Mouse (Mus musculus): Measurements from ENCODE around the gene Ngf. TPM values are rescaled to one million over a fixed set of nuclear protein-coding genes. Genes with fewer than 3 reads are reported as not detected.
A peak's percentile ranks its signal among the peaks of the same experiment; 100 is the strongest.

The Ngf gene
- under 1 TPM; 0.74 to 0.89 TPM for total RNA-seq (2021)
- long read RNA-seq, experiment 1, partial matches to known transcripts: 1 of 1 reads
- long read RNA-seq, experiment 1, other reads (novel, unspliced or antisense): 0 of 1 reads
- long read RNA-seq, experiment 2: 0 reads

GRCm38 (mm10) chr3:102469713-102470448 lies at the start of gene Ngf:
Gene Ngf, plus strand, starts transcription at chr3:102469919.
- TF ChIP-seq CTCF (IDR thresholded peaks at IDR 0.05): no peak
- Histone ChIP-seq H3K4me3 (peak within 1 kb of the TSS; percentile 66), H3K27ac (peak within 1 kb of the TSS; percentile 73)
- intact Hi-C loops (cut with DNase I): loop anchor here (5.0 to 10.0 kb wide), 2 partner anchors 135 to 222 kb away; no protein-coding TSS in a partner anchor
- DNase-seq: peak; percentile 48

DNA sequence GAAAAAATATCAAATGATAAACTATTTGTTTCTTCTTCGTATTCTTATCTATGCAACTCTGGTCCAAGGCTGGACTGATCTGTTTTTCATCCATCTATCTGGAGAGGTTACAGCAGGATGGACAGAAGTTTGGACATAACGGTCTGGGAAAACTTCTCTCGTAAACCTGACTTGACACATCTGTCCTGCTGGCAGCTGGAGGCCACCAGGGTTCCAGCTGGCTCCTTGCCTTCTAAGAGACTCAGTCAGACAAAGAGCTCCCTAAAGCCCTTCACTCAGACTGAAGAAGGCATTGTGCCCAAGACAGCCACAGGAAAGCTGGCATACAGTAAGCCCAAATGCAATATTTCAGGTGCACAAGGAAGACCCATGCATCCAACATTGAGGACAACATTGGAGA lies 24.2 kb upstream of the Ngf start:
- peak; percentile 69 for DNase-seq
- no peak for TF ChIP-seq CTCF (IDR thresholded peaks at IDR 0.05)
- Histone ChIP-seq H3K4me3 (no peak overlapping the region), H3K27ac (peak overlapping the region; percentile 38)
- intact Hi-C loops (cut with DNase I): no loop called here

DNA sequence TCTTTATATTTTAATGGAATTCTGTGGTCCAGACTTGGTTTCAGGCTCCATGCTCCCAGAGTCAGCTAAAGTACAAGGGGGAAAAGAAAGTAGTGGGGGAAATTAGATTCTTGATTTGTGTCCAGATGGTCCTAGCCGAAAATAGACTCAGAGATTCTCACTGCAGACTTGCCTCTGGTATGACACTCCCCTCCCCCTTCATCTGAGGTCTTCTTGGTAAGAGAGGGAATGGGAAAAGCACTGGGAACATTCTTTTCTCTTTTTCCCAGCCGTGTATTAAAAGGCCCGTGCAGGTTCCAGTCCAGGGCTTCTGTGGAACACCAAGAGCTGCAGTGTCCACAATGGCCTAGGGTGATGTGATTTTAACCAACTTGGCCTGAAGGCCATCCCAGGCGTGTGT lies 23.0 kb upstream of the Ngf start:
- DNase-seq: no peak
- intact Hi-C loops (cut with DNase I): no loop called here
- Histone ChIP-seq H3K4me3 (no peak overlapping the region), H3K27ac (peak overlapping the region; percentile 63)
- TF ChIP-seq CTCF (IDR thresholded peaks at IDR 0.05): no peak

DNA sequence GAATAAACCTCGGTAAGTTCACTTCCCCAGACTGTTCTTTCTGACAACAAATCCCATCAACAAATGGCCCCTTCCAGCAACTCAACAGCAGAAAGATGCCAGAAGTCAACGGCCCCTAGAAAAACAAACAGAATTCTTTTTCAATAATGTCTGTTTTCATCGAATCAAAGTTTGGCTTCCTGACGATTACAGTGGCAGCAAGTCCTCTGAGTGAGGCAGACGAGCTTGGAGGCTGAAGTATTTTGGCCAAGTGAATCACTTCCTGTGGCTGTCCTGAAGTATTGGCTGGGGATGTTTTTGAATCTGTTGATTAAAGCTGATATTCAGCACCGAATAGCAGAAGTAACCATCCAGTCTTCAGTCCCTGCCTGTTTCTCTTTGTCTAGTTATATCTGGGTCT lies 15.2 kb upstream of the Ngf start:
- intact Hi-C loops (cut with DNase I): no loop called here
- DNase-seq: no peak

GRCm38 (mm10) chr3:102460528-102460927 lies 9.2 kb upstream of the Ngf start:
- no peak for DNase-seq
- no peak overlapping the region for H3K4me3 ChIP-seq
- H3K27ac ChIP-seq: peak overlapping the region; percentile 35; the same call in 1 of the 2 replicates
- no peak for TF ChIP-seq CTCF (IDR thresholded peaks at IDR 0.05)
- intact Hi-C loops (cut with DNase I): loop anchor here (10.0 kb wide), 1 partner anchor 126 kb away; no protein-coding TSS in a partner anchor

More for the DNA sequence above, 15.2 kb upstream of the Ngf start:
- TF ChIP-seq CTCF (IDR thresholded peaks at IDR 0.05): no peak
- Histone ChIP-seq H3K4me3 (no peak overlapping the region), H3K27ac (no peak overlapping the region)

DNA sequence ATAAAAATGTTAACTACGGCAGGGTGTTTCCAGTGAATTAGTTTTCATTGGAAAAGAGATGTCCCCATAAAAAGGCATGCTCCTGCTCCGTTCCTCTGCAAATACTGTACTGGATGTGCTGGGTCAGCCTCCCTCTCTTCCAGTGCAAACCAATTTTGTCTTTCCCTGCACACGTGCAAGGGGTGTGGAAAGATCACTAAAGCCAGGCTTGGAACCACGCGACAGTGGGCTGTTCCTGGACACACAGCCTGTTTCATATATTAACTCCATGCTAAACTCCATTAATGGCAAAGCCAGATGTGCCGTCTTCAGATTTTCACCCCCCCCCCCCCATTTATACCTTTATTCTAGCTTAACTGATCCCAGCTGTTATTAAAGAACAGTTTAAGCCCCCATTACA lies 8.7 kb upstream of the Ngf start:
- intact Hi-C loops (cut with DNase I): loop anchor here (10.0 kb wide), 1 partner anchor 126 kb away; no protein-coding TSS in a partner anchor

DNA sequence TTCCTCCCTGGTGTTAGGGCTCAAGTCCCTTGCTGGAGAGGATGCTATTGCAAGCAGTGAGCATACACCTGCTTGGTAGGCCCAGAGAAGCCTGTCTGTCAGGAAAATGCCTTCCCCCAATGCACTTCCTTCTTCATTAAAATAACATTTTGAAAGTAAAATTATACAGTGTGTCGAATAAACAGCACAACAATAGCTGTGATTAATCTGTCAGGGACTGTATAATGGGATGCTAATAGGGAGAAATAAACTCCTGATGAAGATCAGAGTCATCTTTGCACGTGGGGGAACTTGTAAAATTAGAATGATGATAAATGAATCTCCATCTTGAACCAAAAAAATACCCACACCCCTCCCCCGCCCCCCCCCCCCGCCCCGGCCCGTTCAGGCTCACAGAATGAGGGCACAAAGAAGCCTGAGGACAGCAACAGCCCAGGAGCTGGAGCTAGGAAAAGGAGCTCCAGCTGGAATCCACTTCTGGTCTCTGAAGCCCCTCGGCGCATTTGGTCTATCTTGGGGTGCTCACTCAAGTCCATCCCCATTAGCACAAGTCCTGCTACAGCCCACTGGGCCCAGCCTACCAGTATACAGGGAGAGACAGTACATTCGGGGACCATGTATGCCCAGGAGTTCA lies 6.9 kb upstream of the Ngf start:
- Histone ChIP-seq H3K4me3 (no peak overlapping the region), H3K27ac (no peak overlapping the region)
- no peak for TF ChIP-seq CTCF (IDR thresholded peaks at IDR 0.05)
- intact Hi-C loops (cut with DNase I): loop anchor here (10.0 kb wide), 1 partner anchor 128 kb away; no protein-coding TSS in a partner anchor
- no peak for DNase-seq

More for the DNA sequence above, 8.7 kb upstream of the Ngf start:
- Histone ChIP-seq H3K4me3 (no peak overlapping the region), H3K27ac (peak overlapping the region; percentile 35; the same call in 1 of the 2 replicates)
- DNase-seq: no peak
- no peak for TF ChIP-seq CTCF (IDR thresholded peaks at IDR 0.05)

DNA sequence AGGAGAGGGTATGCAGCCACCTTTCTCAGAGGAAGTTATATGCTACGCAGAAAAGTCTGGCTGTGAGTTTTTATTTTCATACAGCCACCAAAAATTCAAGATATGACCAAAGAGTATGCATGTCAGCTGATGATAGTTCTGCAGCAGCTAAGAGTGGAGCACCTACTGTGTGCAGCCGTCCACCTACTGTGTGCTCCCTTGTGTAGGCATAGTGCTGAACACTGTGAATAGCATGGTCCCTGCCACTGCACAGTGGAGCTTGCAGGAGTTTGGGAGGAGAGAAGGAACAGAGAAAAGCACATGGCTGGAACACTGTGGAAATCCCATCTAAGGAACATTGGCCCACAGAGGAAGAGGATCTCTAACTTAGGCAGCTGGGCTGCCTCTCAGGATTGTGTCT lies 6.4 kb upstream of the Ngf start:
- no peak overlapping the region for H3K27ac ChIP-seq
- DNase-seq: no peak
- intact Hi-C loops (cut with DNase I): loop anchor here (10.0 kb wide), 1 partner anchor 129 kb away; no protein-coding TSS in a partner anchor
- TF ChIP-seq CTCF (IDR thresholded peaks at IDR 0.05): no peak
- H3K4me3 ChIP-seq: no peak overlapping the region

DNA sequence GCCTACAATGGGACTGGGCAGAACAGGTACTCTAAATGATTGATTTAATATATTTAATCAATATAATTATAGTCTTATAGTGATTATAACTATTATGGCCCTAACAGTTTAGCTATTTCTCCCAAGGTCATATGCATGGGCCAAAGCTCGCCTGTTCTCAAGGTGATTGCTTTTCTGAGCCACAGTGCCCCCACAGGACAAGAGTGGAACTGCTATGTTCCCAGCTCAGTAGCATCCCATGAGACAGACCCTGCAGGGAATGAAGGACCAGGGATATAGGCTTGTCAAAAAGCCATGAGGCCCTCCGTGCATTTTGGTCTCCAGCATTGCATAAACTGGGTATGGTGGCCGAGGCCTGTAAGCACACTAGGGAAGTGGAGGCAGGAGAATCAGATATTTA lies 3.1 kb upstream of the Ngf start:
- no peak overlapping the region for H3K27ac ChIP-seq
- no peak overlapping the region for H3K4me3 ChIP-seq
- DNase-seq: peak; percentile 61
- intact Hi-C loops (cut with DNase I): loop anchor here (10.0 kb wide), 1 partner anchor 132 kb away; no protein-coding TSS in a partner anchor
- TF ChIP-seq CTCF (IDR thresholded peaks at IDR 0.05): peak; percentile 80

- intact Hi-C loops (cut with DNase I): loop anchor here (10.0 kb wide), 1 partner anchor 132 kb away; no protein-coding TSS in a partner anchor
- Histone ChIP-seq H3K4me3 (no peak overlapping the region), H3K27ac (no peak overlapping the region)
- no peak for TF ChIP-seq CTCF (IDR thresholded peaks at IDR 0.05)
- DNase-seq: no peak
These were observed 2.6 kb upstream of the Ngf start for GRCm38 (mm10) chr3:102467121-102467520.

DNA sequence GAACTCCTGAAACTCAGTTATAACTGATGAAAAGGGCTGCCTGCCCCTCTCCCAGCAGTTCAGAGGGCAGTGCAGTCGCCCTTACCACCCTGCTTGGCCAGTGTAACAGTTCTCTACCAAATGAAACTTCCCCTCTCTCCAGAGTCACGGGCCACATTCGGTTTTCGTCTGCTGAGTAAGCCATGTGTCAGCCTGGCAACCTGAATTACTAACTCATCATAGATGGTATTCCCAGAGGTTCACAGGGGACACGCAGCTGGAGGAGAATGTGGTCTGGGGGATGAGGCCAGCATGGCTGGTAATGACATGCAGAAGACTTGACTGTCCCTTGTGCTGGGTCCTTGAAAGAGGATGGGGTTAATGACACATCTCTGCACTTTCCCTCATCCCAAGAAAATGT lies 1.5 kb downstream of the Ngf start:
- intact Hi-C loops (cut with DNase I): loop anchor here (5.0 kb wide), 1 partner anchor 221 kb away; no protein-coding TSS in a partner anchor
- no peak for DNase-seq
- Histone ChIP-seq H3K4me3 (peak overlapping the region; percentile 66), H3K27ac (peak overlapping the region; percentile 73)
- TF ChIP-seq CTCF (IDR thresholded peaks at IDR 0.05): no peak

GRCm38 (mm10) chr3:102471799-102472198 lies 2.1 kb downstream of the Ngf start:
- DNase-seq: no peak
- Histone ChIP-seq H3K27ac (peak overlapping the region; percentile 73; the same call in 1 of the 2 replicates), H3K4me3 (peak overlapping the region; percentile 25)
- no peak for TF ChIP-seq CTCF (IDR thresholded peaks at IDR 0.05)
- intact Hi-C loops (cut with DNase I): loop anchor here (5.0 kb wide), 1 partner anchor 221 kb away; no protein-coding TSS in a partner anchor

All from gastrocnemius, adult 2 months (tissue).